Comparison of ENCODE assay signal across 15 mouse cellular contexts in genomic region chr4:106590142-106590541, GRCm38 (mm10). TPM values are rescaled to one million over a fixed set of nuclear protein-coding genes. Genes with fewer than 3 reads are reported as not detected.
DNase-seq lines count a peak whose midpoint lies in the region; ATAC-seq and TF ChIP-seq lines count a peak whose summit lies in the region.
"Had no signal": no experiment of that assay in that cellular context is flagged by ENCODE, and none has a peak within 500 bp of the region (broad histone marks: within the 10 kb centered on the region; RNA-seq: fewer than 3 reads in every experiment).

No protein-coding gene starts in this region.

- 18% methylated on average over 9 of the region's 9 CpGs for WGBS in liver, adult 2 months
- 62% methylated on average over 9 of the region's 9 CpGs for WGBS in kidney, embryonic 14.5 days

- H3K9ac ChIP-seq in liver, adult 2 months (ENCODE audit: low read depth, low read length): no peak overlapping the region
- H3K9ac ChIP-seq in kidney, embryonic 14.5 days (ENCODE audit: low read depth, low read length): no peak overlapping the region
- H3K9ac ChIP-seq: midbrain, embryonic 13.5 days had no signal

- H3K27me3 ChIP-seq in liver, adult 2 months (ENCODE audit: control insufficient read depth, insufficient read depth, low read length): no peaks in the 10 kb centered on the region
- no peaks in the 10 kb centered on the region for H3K27me3 ChIP-seq in kidney, embryonic 14.5 days (ENCODE audit: control insufficient read depth, insufficient read depth, low read length)
- H3K27me3 ChIP-seq: midbrain, embryonic 13.5 days had no signal

- no peak for TF ChIP-seq CTCF in liver, adult 2 months (IDR thresholded peaks at IDR 0.05; ENCODE audit: low read depth, low read length)

- H3K36me3 ChIP-seq in liver, adult 2 months (ENCODE audit: control insufficient read depth, insufficient read depth, low read length): peaks cover 21% of the 10 kb centered on the region; the same call in 1 of the 2 replicates
- H3K36me3 ChIP-seq in kidney, embryonic 14.5 days (ENCODE audit: control insufficient read depth, insufficient read depth, low read length): peaks cover 45% of the 10 kb centered on the region

- H3K4me1 ChIP-seq in liver, adult 2 months (ENCODE audit: control insufficient read depth, insufficient read depth, low read length): peaks cover 23% of the 10 kb centered on the region
- no peaks in the 10 kb centered on the region for H3K4me1 ChIP-seq in kidney, embryonic 14.5 days (ENCODE audit: control insufficient read depth, insufficient read depth, low read length)
- H3K4me1 ChIP-seq: midbrain, embryonic 13.5 days had no signal

- no peaks in the 10 kb centered on the region for H3K79me2 ChIP-seq in liver, adult 2 months (ENCODE audit: control insufficient read depth, insufficient read depth, low read length)

- DNase-seq in liver, adult 2 months (ENCODE audit: extremely low read depth, low read depth, low spot score): peak; percentile 86
- no peak for DNase-seq in liver
- peak; percentile 38 for DNase-seq in CD4-positive, CD25-positive, alpha-beta regulatory T cell, adult 2 months (ENCODE audit: low read depth, low spot score)
- peak; percentile 66 for DNase-seq in lung, postnatal 36 days
- no peak for DNase-seq in right cerebral cortex, postnatal 14 days
- no peak for DNase-seq in layer of hippocampus, adult 11-12 months (ENCODE audit: low spot score)
- no peak for DNase-seq in left cerebral cortex, adult 9 months (ENCODE audit: low spot score in 2 of 2)
- DNase-seq: heart, adult 11 months; spleen, adult 18-20 months had no signal

- H3K4me2 ChIP-seq in kidney, embryonic 14.5 days (replicated peaks; ENCODE audit: low read depth, low read length): no peak overlapping the region
- H3K4me2 ChIP-seq: midbrain, embryonic 13.5 days had no signal

- peak; percentile 32; the same call in 1 of the 2 replicates for ATAC-seq in kidney, embryonic 14.5 days (ENCODE audit: low FRiP score, low TSS enrichment)
- ATAC-seq: midbrain, embryonic 13.5 days had no signal

- no peak overlapping the region for H3K4me3 ChIP-seq in liver, adult 2 months (ENCODE audit: insufficient read depth, low read depth, low read length)
- no peak overlapping the region for H3K4me3 ChIP-seq in kidney, embryonic 14.5 days (ENCODE audit: low read length)
- H3K4me3 ChIP-seq: erythroblast, embryonic 14.5 days; midbrain, embryonic 13.5 days had no signal

- 0 out of 2 replicates have a peak overlapping the region, but pooled peaks have one; percentile 2 for H3K27ac ChIP-seq in liver, adult 2 months (replicated peaks; ENCODE audit: insufficient read depth, low read depth, low read length)
- H3K27ac ChIP-seq in kidney, embryonic 14.5 days (ENCODE audit: low read depth, low read length): no peak overlapping the region
- H3K27ac ChIP-seq: midbrain, embryonic 13.5 days had no signal

- H3K9me3 ChIP-seq in kidney, embryonic 14.5 days (ENCODE audit: control insufficient read depth, low read length): no peaks in the 10 kb centered on the region
- H3K9me3 ChIP-seq: midbrain, embryonic 13.5 days had no signal

- no peak for TF ChIP-seq POLR2A in liver, adult 2 months (IDR thresholded peaks at IDR 0.05; ENCODE audit: extremely low read depth, insufficient read depth, low read length)

RNA-seq across cellular contexts. Expression of gene Lexm, which starts 26.9 kb away (rescaled TPM):
- total RNA-seq in liver, adult 2 months (2014; rRNA removed): not detected in 2 replicates
- polyA plus RNA-seq in liver, adult 2 months (2012; rRNA removed): not detected in 2 replicates
- not detected in 2 replicates for polyA plus RNA-seq in kidney, embryonic 14.5 days (2014; fragmentation: Nextera tagmentation; extraction: Ambion mirVana)
- total RNA-seq: common myeloid progenitor, adult 5-6 weeks; hematopoietic stem cell, adult 5-6 weeks; layer of hippocampus, adult 8-10 months had no signal
- polyA plus RNA-seq: erythroblast, embryonic 14.5 days had no signal

RNA-seq across cellular contexts. Expression of gene Dhcr24, which starts 29.3 kb away (rescaled TPM):
- 253 and 456 TPM in 2 replicates for total RNA-seq in liver, adult 2 months (2014; rRNA removed)
- 676 and 851 TPM in 2 replicates for polyA plus RNA-seq in liver, adult 2 months (2012; rRNA removed)
- 21.4 and 29.5 TPM in 2 replicates for polyA plus RNA-seq in kidney, embryonic 14.5 days (2014; fragmentation: Nextera tagmentation; extraction: Ambion mirVana)

RNA-seq across cellular contexts. Expression of gene Ttc22, which starts 32.1 kb away (rescaled TPM):
- total RNA-seq in liver, adult 2 months (2014; rRNA removed): 0.09 TPM in 1 of 2 replicates, not detected in the other
- not detected in 2 replicates for polyA plus RNA-seq in liver, adult 2 months (2012; rRNA removed)
- polyA plus RNA-seq in kidney, embryonic 14.5 days (2014; fragmentation: Nextera tagmentation; extraction: Ambion mirVana): 4.6 and 5.7 TPM in 2 replicates
- total RNA-seq: common myeloid progenitor, adult 5-6 weeks; hematopoietic stem cell, adult 5-6 weeks had no signal
- polyA plus RNA-seq: erythroblast, embryonic 14.5 days had no signal

Comparison
In these comparisons a context has a peak if more than half of its experiments do, and no peak if none do; other contexts are left out.
1. DNase-seq: peak in liver, adult 2 months (single experiment), CD4-positive, CD25-positive, alpha-beta regulatory T cell, adult 2 months (single experiment) and lung, postnatal 36 days (single experiment); none in liver (single experiment), right cerebral cortex, postnatal 14 days (single experiment), layer of hippocampus, adult 11-12 months (single experiment) and left cerebral cortex, adult 9 months (0 of 2).
2. RNA of gene Dhcr24, which starts 29.3 kb away (polyA plus RNA-seq): 676 to 851 TPM in liver, adult 2 months; 21.4 to 29.5 TPM in kidney, embryonic 14.5 days; every median in the first group is over 10 times any median in the second.